Mouse (Mus musculus) hindbrain, postnatal 0 days (tissue): ENCODE measurements around the gene Inhbc. TPM values are rescaled to one million over a fixed set of nuclear protein-coding genes. Genes with fewer than 3 reads are reported as not detected.

Source experiments
- ATAC-seq: fragments of 200-750 bp; cut with Nextera tagmentation; 2 replicates; pipeline ENCODE4 v1.8.0; 2017; ENCODE audit warnings: mild to moderate bottlenecking, moderate TSS enrichment, moderate library complexity
- DNase-seq: peaks from one replicate; pipeline ENCODE4 v3.0.0-alpha.2; 2015; ENCODE audit warnings: low spot score
- H3K27ac ChIP-seq: fragments of 300-500 bp; sonication (generic); 2 replicates; pipeline ENCODE4 v1.5.1; 2014; ENCODE audit warnings: mild to moderate bottlenecking
- H3K27me3 ChIP-seq: fragments of 300-500 bp; sonication (generic); 2 replicates; pipeline ENCODE4 v1.6.1; 2014; ENCODE audit warnings: low read length, mixed read lengths; ENCODE audit not compliant: insufficient read depth
- H3K36me3 ChIP-seq: fragments of 300-500 bp; sonication (generic); 2 replicates; pipeline ENCODE4 v1.6.1; 2014; ENCODE audit warnings: low read length, mixed read lengths; ENCODE audit not compliant: insufficient read depth
- H3K4me1 ChIP-seq: fragments of 300-500 bp; sonication (generic); 2 replicates; pipeline ENCODE4 v1.6.1; 2014; ENCODE audit warnings: antibody characterized with exemption, low read length, mixed read lengths; ENCODE audit not compliant: insufficient read depth
- H3K4me2 ChIP-seq: fragments of 300-500 bp; sonication (generic); 2 replicates; pipeline ENCODE4 v1.6.1; 2014; ENCODE audit warnings: low read depth, mild to moderate bottlenecking, low read length, moderate library complexity, mixed read lengths
- H3K4me3 ChIP-seq: fragments of 300-500 bp; sonication (generic); 2 replicates; pipeline ENCODE4 v1.5.1; 2014; ENCODE audit warnings: low read length
- H3K9ac ChIP-seq: fragments of 300-500 bp; sonication (generic); replicated peaks from 2 replicates; pipeline ENCODE4 v1.6.1; 2014; ENCODE audit warnings: mild to moderate bottlenecking, low read length, moderate library complexity, mixed read lengths
- H3K9me3 ChIP-seq: fragments of 300-500 bp; sonication (generic); 2 replicates; pipeline ENCODE4 v1.6.1; 2016; ENCODE audit warnings: low read length, mixed read lengths
- CTCF ChIP-seq: IDR thresholded peaks from 2 replicates; pipeline ENCODE4 v1.5.1; 2016; ENCODE audit warnings: antibody characterized with exemption, control low read depth, low read depth
- WGBS: fragments of 180-500 bp; shearing (Covaris S2); extraction: QIAGEN DNeasy Blood & Tissue Kit; methylation state at CpG from one replicate; pipeline ENCODE4 v1.1.7; 2014; 5-methylcytosine and 5-hydroxymethylcytosine counted together
- polyA plus RNA-seq: library from polyadenylated mRNA; unstranded; fragments of >200 nt; fragmentation: Nextera tagmentation; extraction: Ambion mirVana; gene quantifications from 2 replicates; pipeline ENCODE4 v1.2.1, GENCODE M21; 2015
- total RNA-seq: library from RNA; depleted of rRNA; stranded (reverse); fragments of >200 nt; gene quantifications from 2 replicates; pipeline ENCODE4 v1.2.3, GENCODE M21; 2014; rRNA removed

The Inhbc gene
- not detected in 2 replicates for total RNA-seq
- polyA plus RNA-seq = not detected in 2 replicates

- no peak within 1 kb of the TSS for H3K4me2 ChIP-seq
- no peak within 1 kb of the TSS for H3K4me3 ChIP-seq
- ATAC-seq (no peak), DNase-seq (no peak)
- no peaks in the 10 kb centered on the region for H3K27me3 ChIP-seq
- H3K36me3 ChIP-seq = no peaks in the 10 kb centered on the region
- H3K9ac ChIP-seq = no peak within 1 kb of the TSS
- H3K27ac ChIP-seq = no peak within 1 kb of the TSS
- no peak for TF ChIP-seq CTCF
- no peaks in the 10 kb centered on the region for H3K4me1 ChIP-seq
- 78% methylated on average over 22 of the region's 22 CpGs for WGBS
- no peaks in the 10 kb centered on the region for H3K9me3 ChIP-seq
Observed at GRCm38 (mm10) chr10:127369834-127370820, at the start of gene Inhbc. Inhbc (minus strand) TSS chr10:127370431.

DNA sequence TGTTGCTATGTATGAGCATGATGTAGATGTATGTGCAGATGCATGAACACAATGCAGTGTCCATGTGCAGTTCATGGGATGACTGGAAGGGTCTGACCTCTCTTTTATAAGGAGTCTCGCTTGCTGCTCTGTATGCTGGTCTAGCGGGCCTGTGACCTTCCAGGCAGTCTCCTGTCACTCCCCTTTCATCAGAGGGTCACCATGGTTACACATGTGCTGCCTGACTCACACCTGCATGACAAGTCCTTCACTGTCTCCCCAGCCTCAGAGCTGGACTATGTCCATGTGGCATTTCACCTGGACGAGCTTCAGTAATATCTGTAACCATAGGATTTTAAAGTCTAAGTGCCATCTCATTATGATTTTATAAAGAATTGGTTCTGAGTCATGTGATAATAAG is 43.9 kb upstream of the Inhbc start:
- Histone ChIP-seq H3K4me3 (no peak overlapping the region), H3K27ac (no peak overlapping the region), H3K9me3 (no peaks in the 10 kb centered on the region), H3K4me1 (no peaks in the 10 kb centered on the region), H3K36me3 (no peaks in the 10 kb centered on the region), H3K9ac (no peak overlapping the region), H3K27me3 (no peaks in the 10 kb centered on the region), H3K4me2 (no peak overlapping the region)
- no peak for ATAC-seq
- WGBS = 70% methylated on average over 3 of the region's 3 CpGs
- no peak for TF ChIP-seq CTCF
- DNase-seq = no peak

DNA sequence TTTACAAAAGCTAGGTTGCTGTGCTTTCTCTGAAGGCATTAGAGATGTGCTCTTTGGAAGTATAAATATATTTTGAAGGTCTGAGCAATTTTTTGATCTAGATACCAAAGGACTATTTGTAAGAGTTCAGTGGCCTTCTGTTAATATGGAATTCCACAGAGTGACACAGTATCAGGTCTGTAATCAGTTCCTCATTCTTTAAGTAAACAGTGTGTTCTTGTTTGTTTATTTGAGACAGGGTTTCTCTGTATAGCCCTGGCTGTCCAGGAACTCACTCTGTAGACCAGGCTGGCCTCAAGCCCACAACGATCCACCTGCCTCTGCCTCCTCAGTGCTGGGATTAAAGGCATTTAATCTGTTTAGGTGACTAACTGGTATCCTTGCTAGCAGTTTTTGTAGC is 43.4 kb upstream of the Inhbc start:
- H3K27me3 ChIP-seq = no peaks in the 10 kb centered on the region
- DNase-seq (no peak), ATAC-seq (no peak)
- H3K9me3 ChIP-seq = no peaks in the 10 kb centered on the region
- no peak overlapping the region for H3K9ac ChIP-seq
- no peaks in the 10 kb centered on the region for H3K4me1 ChIP-seq
- no peak overlapping the region for H3K4me3 ChIP-seq
- WGBS = 95% methylated on average over 1 of the region's 1 CpGs
- H3K36me3 ChIP-seq = no peaks in the 10 kb centered on the region
- TF ChIP-seq CTCF = no peak
- no peak overlapping the region for H3K4me2 ChIP-seq
- no peak overlapping the region for H3K27ac ChIP-seq

DNA sequence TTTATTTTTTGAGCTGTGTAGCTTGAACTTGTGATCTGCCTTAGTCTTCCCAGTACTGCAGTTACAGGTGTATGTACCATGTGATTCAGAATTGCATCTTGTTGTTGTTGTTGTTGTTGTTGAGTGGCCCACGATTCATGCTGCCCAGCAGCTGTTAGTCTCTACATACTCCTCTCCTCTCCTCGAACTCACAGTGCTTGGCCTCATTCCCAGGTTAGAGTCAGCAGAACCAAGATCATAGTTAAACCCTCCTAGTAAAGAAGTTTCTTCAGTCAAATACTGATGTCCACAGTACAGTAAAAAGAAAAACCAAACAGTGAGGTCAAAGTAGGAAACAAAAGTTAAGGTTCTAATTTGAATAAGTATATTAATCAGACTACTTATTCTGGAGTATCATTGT is 42.5 kb upstream of the Inhbc start:
- no peaks in the 10 kb centered on the region for H3K27me3 ChIP-seq
- no peak overlapping the region for H3K4me2 ChIP-seq
- DNase-seq (no peak), ATAC-seq (no peak)
- no peaks in the 10 kb centered on the region for H3K36me3 ChIP-seq
- no peak for TF ChIP-seq CTCF
- no peaks in the 10 kb centered on the region for H3K4me1 ChIP-seq
- H3K9ac ChIP-seq = no peak overlapping the region
- no peak overlapping the region for H3K27ac ChIP-seq
- 60% methylated on average over 2 of the region's 2 CpGs for whole genome bisulfite sequencing
- no peak overlapping the region for H3K4me3 ChIP-seq
- H3K9me3 ChIP-seq = no peaks in the 10 kb centered on the region

DNA sequence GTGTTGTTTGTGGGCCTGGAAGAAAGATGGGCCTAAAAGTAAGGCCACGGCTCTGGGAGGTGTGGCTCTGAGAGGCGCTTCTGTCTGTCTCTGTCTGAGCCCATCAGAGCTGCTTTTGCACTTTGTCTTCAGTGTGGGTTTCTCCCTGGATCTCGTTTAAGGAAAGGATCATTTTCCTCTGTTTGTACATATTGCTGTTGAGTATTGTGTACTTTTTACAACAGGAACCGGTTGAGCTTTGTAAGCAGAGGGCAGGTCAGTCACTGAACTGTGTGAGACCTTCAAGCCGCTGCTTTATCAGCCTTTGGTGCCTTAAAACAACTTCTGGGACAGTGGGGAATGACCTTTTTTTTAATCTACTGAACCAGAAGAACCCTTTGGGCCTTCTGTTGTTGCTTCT is 41.9 kb upstream of the Inhbc start:
- no peak for TF ChIP-seq CTCF
- Histone ChIP-seq H3K27ac (no peak overlapping the region), H3K9ac (no peak overlapping the region), H3K4me3 (no peak overlapping the region), H3K9me3 (no peaks in the 10 kb centered on the region), H3K36me3 (no peaks in the 10 kb centered on the region), H3K4me2 (no peak overlapping the region), H3K4me1 (no peaks in the 10 kb centered on the region), H3K27me3 (no peaks in the 10 kb centered on the region)
- ATAC-seq (no peak), DNase-seq (no peak)
- WGBS = 36% methylated on average over 5 of the region's 5 CpGs

- Histone ChIP-seq H3K27ac (no peak overlapping the region), H3K4me2 (no peak overlapping the region), H3K4me1 (no peaks in the 10 kb centered on the region), H3K27me3 (no peaks in the 10 kb centered on the region), H3K4me3 (no peak overlapping the region), H3K9me3 (no peaks in the 10 kb centered on the region), H3K36me3 (no peaks in the 10 kb centered on the region; the same call in 1 of the 2 replicates), H3K9ac (no peak overlapping the region)
- TF ChIP-seq CTCF = no peak
- no peak for ATAC-seq
- 45% methylated on average over 4 of the region's 4 CpGs for WGBS
- DNase-seq = no peak
Observed at GRCm38 (mm10) chr10:127407391-127407790, 37.2 kb upstream of the Inhbc start.

DNA sequence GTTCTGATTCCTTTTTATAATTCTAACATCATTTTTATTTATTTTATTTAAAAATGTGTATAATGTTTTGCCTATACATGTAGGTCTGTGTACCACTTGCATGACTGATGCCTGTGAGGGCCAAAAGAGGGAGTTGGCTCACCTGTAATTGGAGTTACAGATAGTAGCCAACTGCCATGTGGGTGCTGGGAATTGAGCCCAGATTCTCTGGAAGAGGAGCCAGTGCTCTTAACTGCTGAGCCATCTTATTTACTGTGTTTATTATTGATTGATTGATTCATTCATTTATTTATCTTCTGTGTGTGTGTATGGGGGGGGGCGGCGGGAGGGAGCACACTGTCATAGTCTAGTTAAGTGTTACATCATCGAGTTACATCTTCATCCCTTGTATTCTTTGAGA is 34.5 kb upstream of the Inhbc start:
- no peaks in the 10 kb centered on the region for H3K4me1 ChIP-seq
- DNase-seq (no peak), ATAC-seq (no peak)
- H3K4me2 ChIP-seq = no peak overlapping the region
- 99% methylated on average over 3 of the region's 3 CpGs for WGBS
- no peaks in the 10 kb centered on the region for H3K9me3 ChIP-seq
- H3K27me3 ChIP-seq = no peaks in the 10 kb centered on the region
- H3K27ac ChIP-seq = no peak overlapping the region
- peaks cover 7% of the 10 kb centered on the region; the same call in 1 of the 2 replicates for H3K36me3 ChIP-seq
- H3K4me3 ChIP-seq = no peak overlapping the region
- no peak for TF ChIP-seq CTCF
- no peak overlapping the region for H3K9ac ChIP-seq
